Mouse (Mus musculus) heart, embryonic 15.5 days (tissue): ENCODE measurements around the gene Midn. TPM values are rescaled to one million over a fixed set of nuclear protein-coding genes. Genes with fewer than 3 reads are reported as not detected.

Experiments used
- ATAC-seq: fragments of 200-750 bp; cut with Nextera tagmentation; replicated peaks from 2 replicates; pipeline ENCODE4 v1.8.0; 2017; ENCODE audit warnings: low read depth, moderate TSS enrichment; ENCODE audit not compliant: insufficient number of reproducible peaks, insufficient read depth, low FRiP score
- H3K27ac ChIP-seq: fragments of 300-500 bp; sonication (generic); 2 replicates; pipeline ENCODE4 v1.5.1; 2015; ENCODE audit warnings: mild to moderate bottlenecking, inconsistent platforms
- H3K27me3 ChIP-seq: fragments of 300-500 bp; sonication (generic); 2 replicates; pipeline ENCODE4 v1.6.1; 2015; ENCODE audit warnings: inconsistent platforms
- H3K36me3 ChIP-seq: fragments of 300-500 bp; sonication (generic); 2 replicates; pipeline ENCODE4 v1.6.1; 2015; ENCODE audit warnings: mild to moderate bottlenecking, inconsistent platforms
- H3K4me1 ChIP-seq: fragments of 300-500 bp; sonication (generic); replicated peaks from 2 replicates; pipeline ENCODE4 v1.6.1; 2015; ENCODE audit warnings: inconsistent platforms
- H3K4me2 ChIP-seq: fragments of 300-500 bp; sonication (generic); 2 replicates; pipeline ENCODE4 v1.6.1; 2015; ENCODE audit warnings: inconsistent platforms, mild to moderate bottlenecking, moderate library complexity
- H3K4me3 ChIP-seq: fragments of 300-500 bp; sonication (generic); 2 replicates; pipeline ENCODE4 v1.5.1; 2015; ENCODE audit warnings: mild to moderate bottlenecking, inconsistent platforms
- H3K9ac ChIP-seq: fragments of 300-500 bp; sonication (generic); 2 replicates; pipeline ENCODE4 v1.6.1; 2015; ENCODE audit warnings: mild to moderate bottlenecking, inconsistent platforms
- H3K9me3 ChIP-seq: fragments of 300-500 bp; sonication (generic); replicated peaks from 2 replicates; pipeline ENCODE4 v1.6.1; 2016; ENCODE audit warnings: inconsistent platforms
- WGBS: fragments of 180-500 bp; shearing (Covaris S2); methylation state at CpG from one replicate; pipeline ENCODE4 v1.1.7; 2015; ENCODE audit warnings: mixed read lengths; 5-methylcytosine and 5-hydroxymethylcytosine counted together
- polyA plus RNA-seq: library from polyadenylated mRNA; unstranded; fragments of >200 nt; fragmentation: Nextera tagmentation; extraction: Ambion mirVana; gene quantifications from 2 replicates; pipeline ENCODE4 v1.2.1, GENCODE M21; 2015

Gene Midn
- polyA plus RNA-seq, 1 experiment from 2014 or later = 11.6 TPM

DNA sequence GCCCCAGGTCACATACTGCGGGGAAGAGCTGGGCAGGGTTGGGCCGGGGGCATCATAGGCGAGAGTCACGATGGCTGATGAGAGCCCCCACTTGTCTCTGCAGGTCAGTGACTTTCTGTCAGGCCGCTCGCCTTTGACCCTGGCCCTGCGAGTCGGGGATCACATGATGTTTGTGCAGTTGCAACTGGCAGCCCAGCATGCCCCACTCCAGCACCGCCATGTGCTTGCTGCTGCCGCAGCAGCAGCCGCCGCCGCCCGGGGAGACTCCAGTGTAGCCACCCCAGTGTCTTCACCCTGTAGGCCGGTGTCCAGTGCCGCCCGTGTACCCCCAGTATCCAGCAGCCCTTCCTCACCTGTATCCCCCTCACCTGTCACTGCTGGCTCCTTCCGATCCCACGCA lies 5.6 kb downstream of the Midn start:
- Histone ChIP-seq H3K27me3 (no peaks in the 10 kb centered on the region), H3K4me2 (no peak overlapping the region), H3K27ac (peak overlapping the region; percentile 100), H3K9me3 (no peaks in the 10 kb centered on the region), H3K36me3 (peaks cover 53% of the 10 kb centered on the region), H3K4me3 (no peak overlapping the region), H3K4me1 (peaks cover 73% of the 10 kb centered on the region), H3K9ac (peak overlapping the region; percentile 82; the same call in 1 of the 2 replicates)
- ATAC-seq = no peak
- WGBS = 82% methylated on average over 19 of the region's 19 CpGs

GRCm38 (mm10) chr10:80154384-80154783 lies 6.3 kb downstream of the Midn start:
- no peaks in the 10 kb centered on the region for H3K9me3 ChIP-seq
- H3K4me2 ChIP-seq = no peak overlapping the region
- 0 out of 2 replicates have a peak overlapping the region, but pooled peaks have one; percentile 18 for H3K27ac ChIP-seq
- peaks cover 53% of the 10 kb centered on the region for H3K36me3 ChIP-seq
- ATAC-seq = no peak
- no peaks in the 10 kb centered on the region for H3K27me3 ChIP-seq
- H3K4me3 ChIP-seq = no peak overlapping the region
- H3K4me1 ChIP-seq = peaks cover 79% of the 10 kb centered on the region
- WGBS = 89% methylated on average over 7 of the region's 7 CpGs
- H3K9ac ChIP-seq = peak overlapping the region; percentile 82; the same call in 1 of the 2 replicates

DNA sequence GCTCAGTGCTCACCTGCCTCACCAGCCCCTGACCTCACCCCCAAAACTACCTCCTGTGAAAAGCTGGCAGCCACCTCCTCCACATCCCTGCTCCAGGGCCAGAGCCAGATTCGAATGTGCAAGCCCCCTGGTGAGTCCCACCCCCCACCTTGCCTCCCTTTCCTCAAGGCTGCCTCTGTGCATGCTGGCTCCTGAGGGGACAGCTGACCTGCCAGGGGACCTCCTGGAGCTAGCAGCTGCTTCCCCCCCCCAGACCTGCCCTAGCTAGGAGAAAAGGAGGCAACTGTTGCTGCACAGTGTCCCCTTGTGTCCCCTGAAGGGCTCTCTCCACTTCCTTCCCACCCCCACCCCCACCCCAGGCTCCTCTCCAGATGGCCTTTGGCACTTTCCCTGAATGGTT lies 7.2 kb downstream of the Midn start:
- peaks cover 53% of the 10 kb centered on the region for H3K36me3 ChIP-seq

GRCm38 (mm10) chr10:80156002-80156751 lies 8.1 kb downstream of the Midn start:
- no peak overlapping the region for H3K9ac ChIP-seq
- peak overlapping the region; percentile 98 for H3K27ac ChIP-seq
- peaks cover 94% of the 10 kb centered on the region for H3K4me1 ChIP-seq
- 77% methylated on average over 29 of the region's 29 CpGs for WGBS
- no peak for ATAC-seq
- H3K9me3 ChIP-seq = no peaks in the 10 kb centered on the region
- H3K27me3 ChIP-seq = no peaks in the 10 kb centered on the region
- peak overlapping the region; percentile 9; the same call in 1 of the 2 replicates for H3K4me2 ChIP-seq
- no peak overlapping the region for H3K4me3 ChIP-seq
- peaks cover 53% of the 10 kb centered on the region for H3K36me3 ChIP-seq

More for the DNA sequence above, 7.2 kb downstream of the Midn start:
- Histone ChIP-seq H3K4me3 (no peak overlapping the region), H3K4me1 (peaks cover 85% of the 10 kb centered on the region), H3K4me2 (no peak overlapping the region), H3K27me3 (no peaks in the 10 kb centered on the region), H3K27ac (peak overlapping the region; percentile 44), H3K9me3 (no peaks in the 10 kb centered on the region), H3K9ac (no peak overlapping the region)
- ATAC-seq = no peak
- WGBS = 59% methylated on average over 1 of the region's 1 CpGs

GRCm38 (mm10) chr10:80156752-80157053 lies 8.6 kb downstream of the Midn start:
- H3K4me3 ChIP-seq = no peak overlapping the region
- ATAC-seq = no peak
- no peaks in the 10 kb centered on the region for H3K9me3 ChIP-seq
- 43% methylated on average over 7 of the region's 7 CpGs for WGBS
- peak overlapping the region; percentile 98 for H3K27ac ChIP-seq
- H3K9ac ChIP-seq = no peak overlapping the region
- H3K4me2 ChIP-seq = peak overlapping the region; percentile 9; the same call in 1 of the 2 replicates
- H3K36me3 ChIP-seq = peaks cover 51% of the 10 kb centered on the region
- peaks cover 96% of the 10 kb centered on the region for H3K4me1 ChIP-seq
- no peaks in the 10 kb centered on the region for H3K27me3 ChIP-seq

DNA sequence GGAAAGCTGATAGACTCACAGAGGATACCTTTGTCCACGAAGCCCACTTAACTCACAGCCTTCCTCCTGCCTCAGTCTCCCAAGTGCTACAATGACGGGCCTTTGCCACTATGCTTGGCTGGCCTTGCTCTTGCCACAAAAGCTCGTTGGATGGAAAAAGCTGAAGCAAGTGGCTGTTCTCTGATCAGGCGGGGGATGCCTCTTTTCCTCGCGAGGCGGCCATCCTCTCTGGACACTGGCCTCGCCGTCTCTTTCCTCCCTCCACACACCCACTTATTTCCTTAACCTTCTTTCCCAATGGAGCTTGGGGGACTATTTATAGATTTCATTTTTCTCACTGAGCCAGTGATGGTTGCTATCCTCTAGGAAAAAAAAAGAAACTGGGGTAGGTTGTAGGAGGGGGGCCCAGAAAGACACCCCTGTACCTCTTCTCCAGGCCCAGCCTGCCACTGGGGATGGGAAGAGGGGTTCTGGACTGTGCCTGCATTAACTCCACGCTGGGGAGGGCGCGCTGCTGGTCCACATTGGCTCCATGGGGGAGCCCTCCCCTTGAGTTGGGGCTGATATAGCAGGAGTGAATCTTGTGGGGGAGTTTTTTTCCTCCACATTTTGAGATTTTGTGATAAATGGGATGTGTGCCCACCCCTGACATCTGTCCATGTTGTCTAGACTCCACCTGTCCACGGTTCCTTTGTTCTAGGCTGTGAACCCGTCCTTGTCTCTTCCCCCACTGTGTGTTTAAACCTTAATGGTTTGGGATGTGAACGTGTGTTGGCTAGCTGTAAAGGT lies 9.3 kb downstream of the Midn start:
- 49% methylated on average over 15 of the region's 15 CpGs for WGBS
- Histone ChIP-seq H3K36me3 (peaks cover 50% of the 10 kb centered on the region), H3K9me3 (no peaks in the 10 kb centered on the region), H3K4me1 (peaks cover 96% of the 10 kb centered on the region), H3K9ac (no peak overlapping the region), H3K4me2 (no peak overlapping the region), H3K4me3 (no peak overlapping the region), H3K27ac (peak overlapping the region; percentile 98), H3K27me3 (no peaks in the 10 kb centered on the region)
- ATAC-seq = no peak

DNA sequence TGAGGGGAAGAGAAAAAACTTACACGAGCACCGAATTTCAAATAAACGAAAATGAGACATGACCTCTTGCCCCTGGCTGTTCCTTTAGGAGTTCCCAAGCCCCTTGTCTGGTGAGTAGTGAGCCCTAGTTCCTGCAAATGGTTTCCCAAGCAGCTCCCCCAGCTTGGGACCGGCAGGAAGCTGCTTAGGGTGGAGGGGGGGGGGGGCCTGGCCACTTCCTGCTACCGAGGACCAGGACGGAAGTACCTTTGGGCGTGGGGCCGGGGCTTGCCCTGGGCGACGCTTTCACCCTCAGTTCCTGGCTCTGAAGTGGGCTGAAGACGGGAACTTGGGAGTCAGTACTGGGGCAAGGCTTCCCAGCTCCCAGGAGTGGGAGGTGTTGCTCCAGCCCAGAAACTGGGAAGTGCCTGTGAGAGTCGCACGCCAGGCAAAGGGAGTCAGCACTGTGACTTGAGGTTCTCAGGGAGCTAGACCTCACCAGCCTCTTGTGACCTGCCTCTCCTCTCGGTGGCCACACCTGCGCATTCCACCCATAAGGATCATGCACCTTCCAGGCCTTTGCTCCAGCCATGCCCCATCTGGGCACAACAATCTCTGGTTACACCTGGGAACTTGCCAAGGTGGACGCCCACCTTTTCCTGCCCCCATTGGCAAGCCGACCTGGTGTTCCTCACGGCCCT lies 10.4 kb downstream of the Midn start:
- Histone ChIP-seq H3K4me1 (peaks cover 96% of the 10 kb centered on the region), H3K9me3 (no peaks in the 10 kb centered on the region), H3K4me3 (peak overlapping the region; percentile 6), H3K27me3 (no peaks in the 10 kb centered on the region), H3K36me3 (peaks cover 40% of the 10 kb centered on the region), H3K4me2 (peak overlapping the region; percentile 69), H3K27ac (peak overlapping the region; percentile 98), H3K9ac (peak overlapping the region; percentile 35)
- 9% methylated on average over 18 of the region's 18 CpGs for WGBS
- ATAC-seq = 0 out of 2 replicates have a peak, but pooled peaks have one; percentile 2

GRCm38 (mm10) chr10:80159021-80159560 lies 11.0 kb downstream of the Midn start:
- ATAC-seq = no peak; the same call in 1 of the 2 replicates
- H3K36me3 ChIP-seq = peaks cover 34% of the 10 kb centered on the region
- peak overlapping the region; percentile 35; the same call in 1 of the 2 replicates for H3K9ac ChIP-seq
- no peaks in the 10 kb centered on the region for H3K27me3 ChIP-seq
- peaks cover 96% of the 10 kb centered on the region for H3K4me1 ChIP-seq
- peak overlapping the region; percentile 98 for H3K27ac ChIP-seq
- 7% methylated on average over 12 of the region's 12 CpGs for WGBS
- H3K4me2 ChIP-seq = peak overlapping the region; percentile 69
- no peaks in the 10 kb centered on the region for H3K9me3 ChIP-seq
- H3K4me3 ChIP-seq = peak overlapping the region; percentile 47

GRCm38 (mm10) chr10:80159561-80160454 lies 11.7 kb downstream of the Midn start:
- under 1% methylated on average over 55 of the region's 55 CpGs for WGBS
- H3K36me3 ChIP-seq = peaks cover 27% of the 10 kb centered on the region
- no peaks in the 10 kb centered on the region for H3K9me3 ChIP-seq
- peak; percentile 82 for ATAC-seq
- H3K9ac ChIP-seq = peak overlapping the region; percentile 35; the same call in 1 of the 2 replicates
- H3K4me1 ChIP-seq = peaks cover 96% of the 10 kb centered on the region
- peak overlapping the region; percentile 69 for H3K4me2 ChIP-seq
- H3K4me3 ChIP-seq = peak overlapping the region; percentile 47
- H3K27ac ChIP-seq = peak overlapping the region; percentile 98
- H3K27me3 ChIP-seq = no peaks in the 10 kb centered on the region
